Mouse (Mus musculus) heart, embryonic 11.5 days (tissue): ENCODE results near the gene Atp6v1g2. TPM values are rescaled to one million over a fixed set of nuclear protein-coding genes. Genes with fewer than 3 reads are reported as not detected.

Experiments used
- ATAC-seq: fragments of 200-750 bp; cut with Nextera tagmentation; replicated peaks from 2 replicates; pipeline ENCODE4 v1.8.0; 2017; ENCODE audit warnings: moderate library complexity; ENCODE audit not compliant: insufficient number of reproducible peaks, low FRiP score, low TSS enrichment
- H3K27ac ChIP-seq: fragments of 300-500 bp; sonication (generic); 2 replicates; pipeline ENCODE4 v1.5.1; 2014; ENCODE audit warnings: mild to moderate bottlenecking, low read depth, low read length
- H3K27me3 ChIP-seq: fragments of 300-500 bp; sonication (generic); 2 replicates; pipeline ENCODE4 v1.6.1; 2014; ENCODE audit warnings: mild to moderate bottlenecking, low read length, mixed read lengths; ENCODE audit not compliant: control insufficient read depth, insufficient read depth
- H3K36me3 ChIP-seq: fragments of 300-500 bp; sonication (generic); 2 replicates; pipeline ENCODE4 v1.6.1; 2014; ENCODE audit warnings: mild to moderate bottlenecking, low read length, moderate library complexity, mixed read lengths; ENCODE audit not compliant: control insufficient read depth, insufficient read depth
- H3K4me1 ChIP-seq: fragments of 300-500 bp; sonication (generic); 2 replicates; pipeline ENCODE4 v1.6.1; 2014; ENCODE audit warnings: low read length; ENCODE audit not compliant: control insufficient read depth, insufficient read depth
- H3K4me2 ChIP-seq: fragments of 300-500 bp; sonication (generic); 2 replicates; pipeline ENCODE4 v1.6.1; 2014; ENCODE audit warnings: mild to moderate bottlenecking, moderate library complexity
- H3K4me3 ChIP-seq: fragments of 300-500 bp; sonication (generic); 2 replicates; pipeline ENCODE4 v1.5.1; 2014; ENCODE audit warnings: low read depth, low read length
- H3K9ac ChIP-seq: fragments of 300-500 bp; sonication (generic); 2 replicates; pipeline ENCODE4 v1.6.1; 2014; ENCODE audit warnings: mild to moderate bottlenecking, low read depth, low read length, moderate library complexity
- H3K9me3 ChIP-seq: fragments of 300-500 bp; sonication (generic); replicated peaks from 2 replicates; pipeline ENCODE4 v1.6.1; 2016; ENCODE audit warnings: low read length; ENCODE audit not compliant: control insufficient read depth
- WGBS: fragments of 180-500 bp; shearing (Covaris S2); extraction: QIAGEN DNeasy Blood & Tissue Kit; methylation state at CpG from one replicate; pipeline ENCODE4 v1.1.7; 2014; ENCODE audit not compliant: insufficient replicate concordance; 5-methylcytosine and 5-hydroxymethylcytosine counted together
- polyA plus RNA-seq: library from polyadenylated mRNA; unstranded; fragments of >200 nt; fragmentation: Nextera tagmentation; extraction: Ambion mirVana; gene quantifications from 2 replicates; pipeline ENCODE4 v1.2.1, GENCODE M21; 2014

The Atp6v1g2 gene
- polyA plus RNA-seq, 1 experiment from 2014 or later = 10.1 TPM

GRCm38 (mm10) chr17:35252619-35253292, 19.3 kb downstream of the Atp6v1g2 start:
- H3K27ac ChIP-seq = no peak overlapping the region
- WGBS = 85% methylated on average over 18 of the region's 18 CpGs
- H3K4me2 ChIP-seq = no peak overlapping the region
- no peak overlapping the region for H3K9ac ChIP-seq
- no peak for ATAC-seq
- H3K9me3 ChIP-seq = no peaks in the 10 kb centered on the region
- no peaks in the 10 kb centered on the region for H3K4me1 ChIP-seq
- H3K4me3 ChIP-seq = no peak overlapping the region
- peaks cover 3% of the 10 kb centered on the region; the same call in 1 of the 2 replicates for H3K27me3 ChIP-seq
- H3K36me3 ChIP-seq = peaks cover 52% of the 10 kb centered on the region

GRCm38 (mm10) chr17:35253293-35254093, 20.0 kb downstream of the Atp6v1g2 start:
- no peak for ATAC-seq
- Histone ChIP-seq H3K36me3 (peaks cover 46% of the 10 kb centered on the region), H3K9ac (no peak overlapping the region), H3K27ac (no peak overlapping the region), H3K4me3 (no peak overlapping the region), H3K4me1 (no peaks in the 10 kb centered on the region), H3K9me3 (no peaks in the 10 kb centered on the region), H3K27me3 (peaks cover 3% of the 10 kb centered on the region; the same call in 1 of the 2 replicates), H3K4me2 (no peak overlapping the region)
- 88% methylated on average over 32 of the region's 32 CpGs for WGBS

- Histone ChIP-seq H3K9me3 (no peaks in the 10 kb centered on the region), H3K27ac (no peak overlapping the region), H3K9ac (no peak overlapping the region), H3K4me3 (no peak overlapping the region), H3K27me3 (peaks cover 3% of the 10 kb centered on the region; the same call in 1 of the 2 replicates), H3K4me2 (no peak overlapping the region), H3K36me3 (peaks cover 36% of the 10 kb centered on the region), H3K4me1 (no peaks in the 10 kb centered on the region)
- no peak for ATAC-seq
- 61% methylated on average over 11 of the region's 11 CpGs for WGBS
Observed at GRCm38 (mm10) chr17:35254241-35255098, 21.0 kb downstream of the Atp6v1g2 start.

GRCm38 (mm10) chr17:35255301-35255700, 21.8 kb downstream of the Atp6v1g2 start:
- no peak overlapping the region for H3K4me2 ChIP-seq
- H3K27me3 ChIP-seq = peaks cover 3% of the 10 kb centered on the region; the same call in 1 of the 2 replicates
- no peaks in the 10 kb centered on the region for H3K4me1 ChIP-seq
- no peaks in the 10 kb centered on the region for H3K9me3 ChIP-seq
- no peak overlapping the region for H3K4me3 ChIP-seq
- no peak overlapping the region for H3K9ac ChIP-seq
- WGBS = 61% methylated on average over 3 of the region's 3 CpGs
- no peak overlapping the region for H3K27ac ChIP-seq
- no peak for ATAC-seq
- H3K36me3 ChIP-seq = peaks cover 33% of the 10 kb centered on the region

GRCm38 (mm10) chr17:35255704-35256103, 22.2 kb downstream of the Atp6v1g2 start:
- no peak for ATAC-seq
- H3K4me3 ChIP-seq = no peak overlapping the region
- H3K4me2 ChIP-seq = no peak overlapping the region
- no peak overlapping the region for H3K27ac ChIP-seq
- peaks cover 29% of the 10 kb centered on the region for H3K36me3 ChIP-seq
- H3K4me1 ChIP-seq = no peaks in the 10 kb centered on the region
- no peaks in the 10 kb centered on the region for H3K9me3 ChIP-seq
- WGBS = 57% methylated on average over 4 of the region's 4 CpGs
- no peak overlapping the region for H3K9ac ChIP-seq
- H3K27me3 ChIP-seq = peaks cover 3% of the 10 kb centered on the region; the same call in 1 of the 2 replicates

GRCm38 (mm10) chr17:35257378-35257777, 23.9 kb downstream of the Atp6v1g2 start:
- 70% methylated on average over 1 of the region's 1 CpGs for WGBS
- H3K27ac ChIP-seq = no peak overlapping the region
- no peak overlapping the region for H3K4me3 ChIP-seq
- peaks cover 12% of the 10 kb centered on the region for H3K27me3 ChIP-seq
- no peaks in the 10 kb centered on the region for H3K4me1 ChIP-seq
- H3K4me2 ChIP-seq = no peak overlapping the region
- peaks cover 18% of the 10 kb centered on the region for H3K36me3 ChIP-seq
- no peak for ATAC-seq
- H3K9ac ChIP-seq = no peak overlapping the region
- H3K9me3 ChIP-seq = no peaks in the 10 kb centered on the region

- Histone ChIP-seq H3K27me3 (peaks cover 18% of the 10 kb centered on the region), H3K9me3 (no peaks in the 10 kb centered on the region), H3K9ac (peak overlapping the region; percentile 6; the same call in 1 of the 2 replicates), H3K27ac (no peak overlapping the region), H3K4me1 (no peaks in the 10 kb centered on the region), H3K36me3 (peaks cover 12% of the 10 kb centered on the region), H3K4me2 (peak overlapping the region; percentile 52), H3K4me3 (peak overlapping the region; percentile 19; the same call in 1 of the 2 replicates)
- ATAC-seq = no peak
- 14% methylated on average over 17 of the region's 17 CpGs for WGBS
Observed at GRCm38 (mm10) chr17:35257824-35258491, 24.5 kb downstream of the Atp6v1g2 start.
